Mouse (Mus musculus): ENCODE measurements around the gene Clec3b. TPM values are rescaled to one million over a fixed set of nuclear protein-coding genes. Genes with fewer than 3 reads are reported as not detected.
A peak's percentile ranks its signal among the peaks of the same experiment; 100 is the strongest.

The Clec3b gene
- total RNA-seq, 2 experiments from 2014 or later: 2.6 to 3.1 TPM

DNA sequence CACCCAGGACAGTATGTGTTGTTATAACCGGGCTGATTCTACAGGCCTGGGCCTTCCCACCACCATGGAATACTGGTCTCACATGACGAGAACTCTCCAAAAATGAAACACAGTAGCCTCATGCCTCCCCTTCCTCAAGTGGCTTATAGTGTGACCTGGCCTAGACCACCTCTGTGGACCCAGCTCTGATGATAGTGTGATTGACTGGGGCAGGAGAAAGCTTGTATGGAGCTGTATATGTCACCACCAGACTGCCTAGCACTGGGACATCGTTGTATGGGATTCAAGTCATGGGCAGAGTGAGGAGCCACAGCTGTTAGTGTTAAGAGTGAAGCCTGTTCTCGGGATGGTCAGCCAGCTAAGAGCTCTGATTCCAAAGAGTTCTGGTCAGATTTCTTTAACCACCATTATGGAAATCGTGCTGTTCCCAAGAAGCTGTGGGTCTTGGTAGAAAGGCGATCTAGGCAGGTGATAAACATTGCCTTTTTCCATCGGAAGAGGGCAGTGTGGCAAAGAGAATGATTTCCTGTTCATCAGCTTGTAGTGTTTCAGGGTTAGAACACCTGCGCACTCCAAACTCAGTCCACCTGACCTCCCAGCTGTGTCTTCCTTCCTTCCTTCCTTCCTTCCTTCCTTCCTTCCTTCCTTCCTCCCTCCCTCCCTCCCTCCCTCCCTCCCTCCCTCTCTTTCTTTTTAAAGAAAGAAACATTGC lies 7.5 kb downstream of the Clec3b start:
- no peak overlapping the region for H3K4me3 ChIP-seq
- TF ChIP-seq CTCF (IDR thresholded peaks at IDR 0.05): peak; percentile 57
- H3K27ac ChIP-seq: no peak overlapping the region
- intact Hi-C loops (cut with DNase I): loop anchor here (5.0 kb wide), 2 partner anchors 209 to 364 kb away; partner anchors contain the start of gene Lars2
- DNase-seq (ENCODE audit: extremely low spot score in 1 of 2, low spot score in 2 of 2): peak in 1 of 2 experiments; percentile 49

DNA sequence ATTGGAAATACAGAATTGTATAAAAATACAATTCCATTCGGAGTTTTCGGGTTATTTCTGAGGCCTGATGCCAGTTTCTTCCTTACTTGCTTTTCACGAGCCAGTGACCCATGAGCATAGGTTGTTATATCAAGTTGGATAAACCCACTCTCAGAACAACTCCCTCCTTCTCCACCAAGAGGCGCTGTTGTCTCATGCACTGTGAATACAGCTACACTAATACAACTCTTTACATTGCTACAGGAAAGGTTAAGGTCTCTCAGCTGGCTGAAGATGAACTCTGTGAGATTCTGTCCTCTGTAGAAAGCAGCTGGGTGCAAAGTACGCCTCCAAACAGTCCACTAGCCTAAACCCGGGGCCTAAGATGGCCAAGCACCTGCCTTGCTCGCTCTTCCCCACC lies 8.6 kb downstream of the Clec3b start:
- no peak overlapping the region for H3K4me3 ChIP-seq
- no peak overlapping the region for H3K27ac ChIP-seq
- peak; percentile 92 for TF ChIP-seq CTCF (IDR thresholded peaks at IDR 0.05)
- intact Hi-C loops (cut with DNase I): loop anchor here (1.0 to 5.0 kb wide), 4 partner anchors 94 to 363 kb away; partner anchors contain the start of gene Lars2
- DNase-seq (ENCODE audit: extremely low spot score in 1 of 2, low spot score in 2 of 2): peak; percentile 70 to 78

GRCm38 (mm10) chr9:123161792-123162191 lies 11.0 kb downstream of the Clec3b start:
- intact Hi-C loops (cut with DNase I): no loop called here
- no peak overlapping the region for H3K4me3 ChIP-seq
- no peak for DNase-seq (ENCODE audit: extremely low spot score in 1 of 2, low spot score in 2 of 2)
- TF ChIP-seq CTCF (IDR thresholded peaks at IDR 0.05): no peak
- no peak overlapping the region for H3K27ac ChIP-seq

DNA sequence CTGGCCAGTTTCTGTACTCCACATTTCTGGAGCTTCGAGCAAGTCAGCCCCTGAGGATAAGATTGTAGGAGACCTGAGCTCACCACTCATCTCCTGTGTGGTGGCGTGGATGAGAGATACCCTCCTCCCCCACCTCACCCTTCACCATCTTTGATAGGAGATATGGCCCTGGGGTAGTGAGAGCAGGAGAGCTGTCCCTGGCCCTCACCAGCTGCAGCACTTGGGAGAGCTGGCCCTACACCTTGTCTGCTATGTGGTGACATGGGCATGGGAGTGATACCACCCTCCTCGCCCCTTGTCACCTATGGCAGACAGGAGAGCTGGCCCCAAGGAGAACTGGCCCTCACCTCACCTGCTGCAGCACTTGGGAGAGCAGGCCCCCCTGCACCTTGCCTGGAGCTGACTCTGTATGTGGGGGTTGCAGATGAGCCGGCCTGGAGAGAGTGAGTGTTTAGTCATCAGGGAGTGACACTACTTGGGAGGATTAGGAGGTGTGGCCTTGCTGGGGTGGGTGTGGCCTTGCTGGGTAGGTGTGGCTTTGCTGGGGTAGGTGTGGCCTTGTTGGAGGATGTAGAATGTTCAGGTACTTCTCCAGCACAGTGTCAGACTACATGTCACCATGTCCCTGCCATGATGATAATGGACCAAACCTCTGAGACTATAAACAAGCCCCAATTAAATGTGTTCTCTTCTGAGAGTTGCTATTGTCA lies 12.4 kb downstream of the Clec3b start:
- DNase-seq (ENCODE audit: extremely low spot score in 1 of 2, low spot score in 2 of 2): no peak
- no peak for TF ChIP-seq CTCF (IDR thresholded peaks at IDR 0.05)
- H3K4me3 ChIP-seq: no peak overlapping the region
- H3K27ac ChIP-seq: no peak overlapping the region
- intact Hi-C loops (cut with DNase I): no loop called here

DNA sequence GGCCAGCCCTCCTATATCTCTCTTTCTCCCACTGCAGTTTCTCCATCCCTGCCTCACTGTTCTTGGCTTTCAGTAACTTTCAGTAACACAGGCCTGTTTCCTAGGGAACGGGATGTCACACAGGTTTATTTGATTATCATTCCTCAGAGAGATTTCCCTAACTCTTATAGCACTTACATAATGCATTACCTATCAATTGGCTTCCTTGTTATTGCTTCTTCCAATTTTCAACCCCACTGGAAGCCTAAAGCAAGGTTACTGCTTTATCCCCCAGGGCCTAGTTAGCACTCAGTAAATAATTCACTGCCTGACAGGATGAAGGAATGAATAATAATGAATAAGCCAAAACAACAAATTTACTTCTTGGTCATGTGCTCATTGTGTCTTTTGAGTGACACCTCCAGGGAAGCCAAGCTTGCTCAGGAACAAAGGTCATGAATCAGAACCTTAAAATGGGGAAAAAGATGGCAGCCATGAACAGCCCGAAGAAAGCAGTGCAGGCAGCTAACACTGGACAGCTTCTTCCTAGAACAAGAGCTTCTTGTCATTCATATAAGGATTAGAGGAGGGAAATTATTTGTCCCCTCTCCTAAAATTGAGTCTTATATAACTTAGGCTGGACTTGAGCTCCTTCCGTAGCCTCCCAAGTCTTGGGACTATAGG lies 15.2 kb downstream of the Clec3b start:
- no peak for DNase-seq (ENCODE audit: extremely low spot score in 1 of 2, low spot score in 2 of 2)
- H3K4me3 ChIP-seq: no peak overlapping the region
- intact Hi-C loops (cut with DNase I): no loop called here
- no peak for TF ChIP-seq CTCF (IDR thresholded peaks at IDR 0.05)
- H3K27ac ChIP-seq: no peak overlapping the region

- no peak for DNase-seq (ENCODE audit: extremely low spot score in 1 of 2, low spot score in 2 of 2)
- TF ChIP-seq CTCF (IDR thresholded peaks at IDR 0.05): no peak
- no peak overlapping the region for H3K4me3 ChIP-seq
- intact Hi-C loops (cut with DNase I): no loop called here
- no peak overlapping the region for H3K27ac ChIP-seq
Measured at GRCm38 (mm10) chr9:123173760-123174159, 23.0 kb downstream of the Clec3b start.

GRCm38 (mm10) chr9:123174356-123174755 lies 23.6 kb downstream of the Clec3b start:
- TF ChIP-seq CTCF (IDR thresholded peaks at IDR 0.05): no peak
- DNase-seq (ENCODE audit: extremely low spot score in 1 of 2, low spot score in 2 of 2): no peak
- H3K27ac ChIP-seq: no peak overlapping the region
- intact Hi-C loops (cut with DNase I): no loop called here
- no peak overlapping the region for H3K4me3 ChIP-seq

- intact Hi-C loops (cut with DNase I): no loop called here
- no peak for DNase-seq (ENCODE audit: extremely low spot score in 1 of 2, low spot score in 2 of 2)
- Histone ChIP-seq H3K27ac (no peak overlapping the region), H3K4me3 (no peak overlapping the region)
- no peak for TF ChIP-seq CTCF (IDR thresholded peaks at IDR 0.05)
Measured at GRCm38 (mm10) chr9:123177380-123178048, 26.8 kb downstream of the Clec3b start.

GRCm38 (mm10) chr9:123180003-123180402 lies 29.3 kb downstream of the Clec3b start:
- TF ChIP-seq CTCF (IDR thresholded peaks at IDR 0.05): no peak
- DNase-seq (ENCODE audit: extremely low spot score in 1 of 2, low spot score in 2 of 2): no peak
- no peak overlapping the region for H3K27ac ChIP-seq
- intact Hi-C loops (cut with DNase I): no loop called here
- no peak overlapping the region for H3K4me3 ChIP-seq

DNA sequence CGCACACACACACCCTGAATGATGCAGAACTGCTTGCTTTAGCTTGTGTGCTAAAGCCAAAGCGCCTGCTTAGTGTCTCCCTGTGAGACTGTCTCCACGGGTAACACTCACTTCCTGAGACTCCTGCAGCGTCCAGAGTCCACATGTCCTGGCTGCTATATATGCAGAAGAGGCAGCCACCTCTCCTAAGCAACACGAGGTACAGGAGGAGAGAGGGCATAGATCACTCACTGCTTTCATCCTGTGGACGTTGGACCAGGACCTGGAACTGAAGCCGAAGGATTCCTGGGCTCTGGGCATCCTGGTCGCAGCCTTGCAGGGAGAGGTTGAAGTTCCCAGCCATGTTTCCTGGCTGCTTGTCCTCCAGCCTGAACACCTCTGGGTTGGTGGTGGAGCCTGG lies 32.5 kb downstream of the Clec3b start:
- Histone ChIP-seq H3K4me3 (no peak overlapping the region), H3K27ac (no peak overlapping the region)
- no peak for DNase-seq (ENCODE audit: extremely low spot score in 1 of 2, low spot score in 2 of 2)
- no peak for TF ChIP-seq CTCF (IDR thresholded peaks at IDR 0.05)
- intact Hi-C loops (cut with DNase I): no loop called here

DNA sequence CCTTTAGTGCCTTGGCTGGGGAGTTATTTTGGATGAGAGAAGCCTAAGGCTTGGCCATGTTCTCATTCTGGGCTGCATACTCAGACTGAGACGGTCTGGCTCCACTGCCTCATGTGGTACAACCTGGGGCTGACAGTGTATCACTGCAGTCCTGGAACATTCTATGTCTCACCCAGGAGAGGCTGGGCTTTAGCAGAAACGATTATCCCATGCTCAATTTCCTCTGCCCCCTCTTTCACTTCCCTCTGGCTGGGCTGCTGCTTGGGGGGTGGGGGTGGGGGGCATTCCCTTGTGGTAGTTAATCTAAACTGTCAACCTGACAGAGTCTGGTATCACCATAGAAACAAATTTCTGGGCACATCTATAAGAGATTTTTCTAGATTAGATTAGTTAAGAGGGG lies 34.8 kb downstream of the Clec3b start:
- Histone ChIP-seq H3K4me3 (no peak overlapping the region), H3K27ac (no peak overlapping the region)
- intact Hi-C loops (cut with DNase I): no loop called here
- DNase-seq (ENCODE audit: extremely low spot score in 1 of 2, low spot score in 2 of 2): no peak
- TF ChIP-seq CTCF (IDR thresholded peaks at IDR 0.05): no peak

- intact Hi-C loops (cut with DNase I): no loop called here
- no peak for DNase-seq (ENCODE audit: extremely low spot score in 1 of 2, low spot score in 2 of 2)
- no peak overlapping the region for H3K4me3 ChIP-seq
- no peak overlapping the region for H3K27ac ChIP-seq
- TF ChIP-seq CTCF (IDR thresholded peaks at IDR 0.05): no peak
Measured at GRCm38 (mm10) chr9:123186151-123186550, 35.4 kb downstream of the Clec3b start.

Measured in left cerebral cortex, adult 2 months (tissue).